Mouse (Mus musculus) midbrain, embryonic 16.5 days (tissue): ENCODE results near the gene Tapbpl. TPM values are rescaled to one million over a fixed set of nuclear protein-coding genes. Genes with fewer than 3 reads are reported as not detected.

ENCODE experiments used
- ATAC-seq: fragments of 200-750 bp; cut with Nextera tagmentation; 2 replicates; pipeline ENCODE4 v1.8.0; 2017; ENCODE audit warnings: moderate TSS enrichment
- H3K27ac ChIP-seq: fragments of 300-500 bp; sonication (generic); 2 replicates; pipeline ENCODE4 v1.5.1; 2014; ENCODE audit warnings: mild to moderate bottlenecking, low read length, mixed read lengths
- H3K27me3 ChIP-seq: fragments of 300-500 bp; sonication (generic); 2 replicates; pipeline ENCODE4 v1.6.1; 2014; ENCODE audit warnings: low read depth, low read length, mixed read lengths; ENCODE audit not compliant: control insufficient read depth, insufficient read depth
- H3K36me3 ChIP-seq: fragments of 300-500 bp; sonication (generic); 2 replicates; pipeline ENCODE4 v1.6.1; 2014; ENCODE audit warnings: mild to moderate bottlenecking, low read length, moderate library complexity, mixed read lengths; ENCODE audit not compliant: control insufficient read depth, insufficient read depth
- H3K4me1 ChIP-seq: fragments of 300-500 bp; sonication (generic); 2 replicates; pipeline ENCODE4 v1.6.1; 2014; ENCODE audit warnings: mild to moderate bottlenecking, low read length, mixed read lengths; ENCODE audit not compliant: control insufficient read depth, insufficient read depth
- H3K4me2 ChIP-seq: fragments of 300-500 bp; sonication (generic); 2 replicates; pipeline ENCODE4 v1.6.1; 2014; ENCODE audit warnings: mild to moderate bottlenecking, low read length, mixed read lengths
- H3K4me3 ChIP-seq: fragments of 300-500 bp; sonication (generic); 2 replicates; pipeline ENCODE4 v1.5.1; 2014; ENCODE audit warnings: low read depth, mild to moderate bottlenecking, low read length, moderate library complexity, mixed read lengths
- H3K9ac ChIP-seq: fragments of 300-500 bp; sonication (generic); 2 replicates; pipeline ENCODE4 v1.6.1; 2014; ENCODE audit warnings: low read depth, low read length, mixed read lengths
- H3K9me3 ChIP-seq: fragments of 300-500 bp; sonication (generic); replicated peaks from 2 replicates; pipeline ENCODE4 v1.6.1; 2014; ENCODE audit warnings: mild to moderate bottlenecking, low read length, mixed read lengths; ENCODE audit not compliant: control insufficient read depth, poor library complexity, severe bottlenecking
- WGBS: fragments of 180-500 bp; shearing (Covaris S2); extraction: QIAGEN DNeasy Blood & Tissue Kit; methylation state at CpG from one replicate; pipeline ENCODE4 v1.1.7; 2014; 5-methylcytosine and 5-hydroxymethylcytosine counted together
- polyA plus RNA-seq: library from polyadenylated mRNA; unstranded; fragments of >200 nt; fragmentation: Nextera tagmentation; extraction: Ambion mirVana; gene quantifications from 2 replicates; pipeline ENCODE4 v1.2.1, GENCODE M21; 2015

Gene Tapbpl
- polyA plus RNA-seq, 1 experiment from 2014 or later = 8.3 TPM

DNA sequence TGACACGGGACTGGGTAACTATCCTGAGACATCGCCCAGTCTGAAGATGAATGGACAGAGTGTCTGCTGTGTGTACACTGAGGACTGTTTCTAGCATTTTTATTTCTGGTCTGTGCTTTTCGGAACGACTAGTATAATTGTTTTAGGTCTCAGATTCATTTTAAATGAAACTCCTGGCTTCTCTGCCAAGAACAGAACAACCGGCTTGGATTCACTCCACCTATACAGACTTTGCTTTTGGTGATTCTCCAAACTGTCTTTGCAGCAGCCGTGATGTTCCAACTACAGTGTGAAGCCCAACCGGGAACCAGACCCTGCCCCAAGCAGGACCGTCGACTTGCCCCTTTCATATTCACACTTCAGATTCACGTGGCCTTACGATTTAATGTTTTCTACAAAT, 13.8 kb downstream of the Tapbpl start:
- WGBS = 90% methylated on average over 11 of the region's 11 CpGs
- no peak overlapping the region for H3K9ac ChIP-seq
- H3K36me3 ChIP-seq = no peaks in the 10 kb centered on the region
- no peak overlapping the region for H3K27ac ChIP-seq
- ATAC-seq = no peak
- peaks cover 5% of the 10 kb centered on the region; the same call in 1 of the 2 replicates for H3K27me3 ChIP-seq
- H3K4me1 ChIP-seq = peaks cover 7% of the 10 kb centered on the region
- H3K4me2 ChIP-seq = no peak overlapping the region
- H3K4me3 ChIP-seq = no peak overlapping the region
- no peaks in the 10 kb centered on the region for H3K9me3 ChIP-seq

- Histone ChIP-seq H3K4me1 (peaks cover 7% of the 10 kb centered on the region), H3K27ac (no peak overlapping the region), H3K9me3 (no peaks in the 10 kb centered on the region), H3K4me3 (no peak overlapping the region), H3K27me3 (peaks cover 5% of the 10 kb centered on the region; the same call in 1 of the 2 replicates), H3K9ac (no peak overlapping the region), H3K4me2 (no peak overlapping the region), H3K36me3 (no peaks in the 10 kb centered on the region)
- 78% methylated on average over 2 of the region's 2 CpGs for WGBS
- ATAC-seq = no peak
Observed at GRCm38 (mm10) chr6:125216898-125217297, 14.8 kb downstream of the Tapbpl start.

DNA sequence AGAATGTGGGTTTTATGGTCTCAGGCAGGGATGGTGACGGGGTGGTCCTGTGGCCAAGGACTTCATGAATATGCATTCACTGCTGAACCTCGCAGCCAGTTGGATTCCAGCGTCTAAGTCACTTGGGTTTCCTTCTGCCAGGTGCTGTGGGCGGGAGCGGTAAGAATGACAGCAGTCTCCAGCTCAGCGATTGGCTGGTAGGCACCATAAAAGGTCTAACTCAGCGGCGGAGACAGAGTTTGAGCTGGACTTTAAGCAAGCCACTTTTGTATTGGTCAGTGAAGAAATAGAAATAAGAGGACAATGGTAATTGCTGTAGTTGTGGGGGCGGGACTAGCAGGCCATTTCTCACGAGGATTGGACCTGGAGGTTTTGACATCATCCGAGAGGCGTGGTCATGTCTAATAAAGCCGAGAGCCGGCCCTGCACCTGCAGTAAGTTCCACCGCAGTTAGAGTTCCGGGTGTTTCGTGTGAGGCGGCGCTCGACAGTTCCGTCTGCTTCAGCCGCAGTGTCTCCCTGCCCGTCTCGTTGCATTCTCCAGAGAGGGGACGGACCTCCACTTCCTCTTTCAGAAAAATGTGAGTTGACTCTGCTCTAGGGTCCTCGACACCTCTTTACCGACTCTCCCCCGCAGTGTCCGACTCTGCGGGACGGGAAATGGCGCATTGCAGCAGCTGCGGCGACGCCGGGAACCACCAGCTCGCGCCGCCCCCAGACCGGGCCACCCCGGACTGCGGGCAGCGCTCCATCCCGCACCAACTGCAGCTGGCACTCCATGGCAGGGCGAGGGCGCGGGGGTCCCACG, 16.3 kb downstream of the Tapbpl start, which contains the start of gene Vamp1:
Gene Vamp1 (plus strand): TSS at position 404 of the 807 bp plus-strand sequence.
- peak within 1 kb of the TSS; percentile 58 for H3K4me3 ChIP-seq
- ATAC-seq = peak; percentile 98
- H3K27me3 ChIP-seq = peaks cover 5% of the 10 kb centered on the region; the same call in 1 of the 2 replicates
- peak within 1 kb of the TSS; percentile 63 for H3K4me2 ChIP-seq
- H3K9me3 ChIP-seq = no peaks in the 10 kb centered on the region
- peak within 1 kb of the TSS; percentile 79 for H3K9ac ChIP-seq
- no peaks in the 10 kb centered on the region for H3K36me3 ChIP-seq
- peak within 1 kb of the TSS; percentile 85 for H3K27ac ChIP-seq
- H3K4me1 ChIP-seq = peaks cover 7% of the 10 kb centered on the region
- under 1% methylated on average over 48 of the region's 48 CpGs for WGBS

GRCm38 (mm10) chr6:125213715-125214114, 17.9 kb downstream of the Tapbpl start:
- Histone ChIP-seq H3K9ac (no peak overlapping the region), H3K4me3 (no peak overlapping the region), H3K9me3 (no peaks in the 10 kb centered on the region), H3K4me1 (peaks cover 7% of the 10 kb centered on the region), H3K27me3 (peaks cover 5% of the 10 kb centered on the region; the same call in 1 of the 2 replicates), H3K27ac (no peak overlapping the region), H3K4me2 (no peak overlapping the region), H3K36me3 (no peaks in the 10 kb centered on the region)
- 87% methylated on average over 6 of the region's 6 CpGs for WGBS
- no peak for ATAC-seq

DNA sequence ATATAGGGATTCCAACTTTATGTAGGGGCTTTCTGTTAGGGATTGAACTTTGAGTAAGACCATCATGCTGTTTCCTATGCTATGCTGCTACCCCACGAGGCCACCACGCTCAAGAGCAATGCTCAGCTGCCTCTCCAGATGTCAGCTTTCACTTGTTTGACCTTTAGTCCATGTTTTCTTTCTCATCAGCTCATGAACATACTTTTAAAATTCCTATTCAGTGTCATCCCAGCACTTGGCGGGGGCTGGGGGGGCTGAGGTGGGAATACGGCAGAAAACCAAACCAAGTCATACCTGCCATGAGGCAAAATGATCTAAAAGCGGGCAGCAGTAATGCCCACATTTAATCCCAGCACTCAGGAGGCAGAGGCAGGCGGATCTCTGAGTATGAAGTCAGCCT, 18.5 kb downstream of the Tapbpl start:
- no peak for ATAC-seq
- no peak overlapping the region for H3K4me3 ChIP-seq
- 79% methylated on average over 6 of the region's 6 CpGs for WGBS
- no peak overlapping the region for H3K9ac ChIP-seq
- H3K9me3 ChIP-seq = no peaks in the 10 kb centered on the region
- no peaks in the 10 kb centered on the region for H3K36me3 ChIP-seq
- H3K27me3 ChIP-seq = peaks cover 5% of the 10 kb centered on the region; the same call in 1 of the 2 replicates
- peaks cover 7% of the 10 kb centered on the region for H3K4me1 ChIP-seq
- H3K4me2 ChIP-seq = no peak overlapping the region
- no peak overlapping the region for H3K27ac ChIP-seq

GRCm38 (mm10) chr6:125212621-125213020, 19.0 kb downstream of the Tapbpl start:
- Histone ChIP-seq H3K27me3 (peaks cover 5% of the 10 kb centered on the region; the same call in 1 of the 2 replicates), H3K4me3 (no peak overlapping the region), H3K36me3 (no peaks in the 10 kb centered on the region), H3K4me2 (no peak overlapping the region), H3K4me1 (peaks cover 7% of the 10 kb centered on the region), H3K9me3 (no peaks in the 10 kb centered on the region), H3K27ac (no peak overlapping the region), H3K9ac (no peak overlapping the region)
- WGBS = 58% methylated on average over 2 of the region's 2 CpGs
- no peak for ATAC-seq

DNA sequence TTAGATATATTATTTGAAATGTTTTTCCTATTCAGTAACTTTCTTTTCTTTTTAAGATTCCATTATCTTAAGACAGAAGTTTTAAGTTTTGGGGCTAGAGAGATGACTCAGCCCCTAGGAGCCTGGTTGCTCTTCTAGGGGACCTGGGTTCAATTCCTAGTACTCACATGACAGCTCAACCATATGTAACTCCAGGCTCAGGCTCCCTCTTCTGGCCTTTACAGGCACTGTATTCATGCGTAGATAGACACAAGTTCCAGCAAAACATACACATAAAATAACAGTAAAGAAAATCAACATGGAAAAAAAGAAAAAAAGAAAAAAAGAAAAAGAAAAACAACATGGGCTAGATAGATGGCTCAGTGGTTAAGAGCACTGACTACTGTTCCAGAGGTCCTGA, 21.2 kb downstream of the Tapbpl start:
- Histone ChIP-seq H3K9ac (no peak overlapping the region), H3K36me3 (no peaks in the 10 kb centered on the region), H3K9me3 (no peaks in the 10 kb centered on the region), H3K4me3 (no peak overlapping the region), H3K4me2 (no peak overlapping the region), H3K27ac (no peak overlapping the region), H3K4me1 (no peaks in the 10 kb centered on the region), H3K27me3 (peaks cover 5% of the 10 kb centered on the region; the same call in 1 of the 2 replicates)
- ATAC-seq = no peak
- WGBS = 93% methylated on average over 1 of the region's 1 CpGs

DNA sequence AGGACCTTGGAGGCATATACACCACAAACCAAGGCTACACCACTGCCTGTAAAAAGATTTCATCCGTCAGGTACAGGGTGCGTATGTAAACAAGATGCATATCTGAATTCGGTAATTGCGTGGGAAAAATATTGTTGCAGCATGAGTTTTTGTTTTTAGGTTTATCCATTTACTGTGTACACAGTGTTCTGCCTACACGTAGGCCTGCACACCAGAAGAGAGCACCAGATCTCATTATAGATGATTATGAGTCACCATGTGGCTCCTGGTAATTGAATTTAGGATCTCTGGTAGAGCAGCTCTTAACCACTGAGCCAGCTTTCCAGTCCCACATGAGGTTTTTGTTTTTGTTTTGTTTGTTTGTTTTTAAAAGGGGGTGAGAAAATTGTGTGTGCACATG, 34.5 kb downstream of the Tapbpl start:
- Histone ChIP-seq H3K9ac (no peak overlapping the region), H3K4me2 (no peak overlapping the region), H3K4me1 (peaks cover 9% of the 10 kb centered on the region), H3K4me3 (no peak overlapping the region), H3K9me3 (no peaks in the 10 kb centered on the region), H3K27me3 (no peaks in the 10 kb centered on the region), H3K27ac (no peak overlapping the region), H3K36me3 (peaks cover 4% of the 10 kb centered on the region; the same call in 1 of the 2 replicates)
- 82% methylated on average over 5 of the region's 5 CpGs for WGBS
- no peak for ATAC-seq

GRCm38 (mm10) chr6:125196301-125196700, 35.4 kb downstream of the Tapbpl start:
- Histone ChIP-seq H3K4me2 (no peak overlapping the region), H3K27ac (no peak overlapping the region), H3K4me1 (peaks cover 9% of the 10 kb centered on the region), H3K27me3 (no peaks in the 10 kb centered on the region), H3K9ac (no peak overlapping the region), H3K4me3 (no peak overlapping the region), H3K36me3 (peaks cover 4% of the 10 kb centered on the region; the same call in 1 of the 2 replicates), H3K9me3 (no peaks in the 10 kb centered on the region)
- 25% methylated on average over 3 of the region's 3 CpGs for WGBS
- no peak for ATAC-seq
